Mouse (Mus musculus) megakaryocyte, embryonic 14.5 days (primary cell): ENCODE data around the gene Dab2ip. TPM values are rescaled to one million over a fixed set of nuclear protein-coding genes. Genes with fewer than 3 reads are reported as not detected.

Experiments used
- H3K27me3 ChIP-seq: replicated peaks from 2 replicates; pipeline ENCODE3; 2012; ENCODE audit warnings: inconsistent platforms
- H3K36me3 ChIP-seq: replicated peaks from 2 replicates; pipeline ENCODE3; 2012; ENCODE audit warnings: low read length, inconsistent platforms, mixed read lengths
- H3K4me1 ChIP-seq: 2 replicates; pipeline ENCODE4 v1.6.1; 2012; ENCODE audit warnings: inconsistent platforms
- H3K4me3 ChIP-seq: replicated peaks from 2 replicates; pipeline ENCODE3; 2012; ENCODE audit warnings: moderate library complexity, mild to moderate bottlenecking, inconsistent platforms
- H3K9me3 ChIP-seq: 2 replicates; pipeline ENCODE4 v1.6.1; 2012; ENCODE audit warnings: inconsistent platforms
- FLI1 ChIP-seq: IDR thresholded peaks from 2 replicates; pipeline ENCODE4 v1.6.1; 2012; ENCODE audit warnings: low read length, inconsistent platforms, mixed read lengths
- GATA1 ChIP-seq: IDR thresholded peaks from 3 replicates; pipeline ENCODE4 v1.6.1; 2012; ENCODE audit warnings: mixed read lengths, low read length, inconsistent platforms, borderline replicate concordance
- polyA plus RNA-seq: library from polyadenylated mRNA; stranded (reverse); fragments of >175 nt; gene quantifications from 2 replicates; pipeline ENCODE4 v1.2.3, GENCODE M21; 2012; ENCODE audit warnings: low replicate concordance; ENCODE audit not compliant: insufficient read depth

Dab2ip gene
- polyA plus RNA-seq, 1 experiment: 5.0 TPM

DNA sequence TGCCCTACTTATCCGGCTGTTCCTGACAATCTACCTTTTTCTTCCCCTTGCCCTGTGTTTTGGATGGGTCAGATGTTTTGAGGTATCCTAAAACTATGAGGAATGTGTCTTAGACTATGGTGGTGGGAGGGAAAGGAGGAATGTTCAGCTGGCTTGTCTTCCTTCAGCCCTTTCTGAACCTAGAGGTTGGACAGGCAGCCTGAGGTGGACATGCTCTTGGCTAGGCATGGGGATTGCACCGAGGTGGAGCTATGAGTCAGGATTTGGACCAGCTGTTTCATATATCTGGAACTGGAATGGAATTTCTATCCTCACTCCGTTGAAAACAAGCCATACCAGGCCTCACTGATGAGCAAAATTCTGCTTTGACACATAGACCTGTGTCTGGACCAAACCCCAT, 115.9 kb downstream of the Dab2ip start:
- no peak for TF ChIP-seq GATA1
- H3K9me3 ChIP-seq: no peaks in the 10 kb centered on the region
- H3K27me3 ChIP-seq: peaks cover 91% of the 10 kb centered on the region
- H3K36me3 ChIP-seq: no peaks in the 10 kb centered on the region
- H3K4me3 ChIP-seq: no peak overlapping the region
- peaks cover 76% of the 10 kb centered on the region for H3K4me1 ChIP-seq

DNA sequence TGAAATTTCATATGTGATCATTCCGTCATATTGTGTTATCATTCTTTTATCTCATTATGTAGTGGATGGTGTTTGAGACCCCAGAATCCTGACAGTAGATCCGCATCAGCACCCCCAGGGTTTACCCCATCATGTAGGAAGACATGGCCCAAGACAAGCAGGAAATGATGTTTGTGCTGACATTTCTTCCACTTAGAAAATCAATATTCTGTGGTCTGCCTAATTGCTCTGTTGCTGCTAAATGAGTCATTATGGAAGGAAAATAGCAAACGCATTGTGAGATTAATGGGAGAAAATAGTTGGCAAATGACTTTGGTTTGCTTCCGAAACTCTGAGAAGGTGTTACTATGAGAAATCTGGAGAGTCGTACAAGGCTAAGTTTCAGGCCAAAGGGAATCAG, 116.4 kb downstream of the Dab2ip start:
- Histone ChIP-seq H3K4me3 (no peak overlapping the region), H3K9me3 (no peaks in the 10 kb centered on the region), H3K36me3 (no peaks in the 10 kb centered on the region), H3K27me3 (peaks cover 91% of the 10 kb centered on the region), H3K4me1 (peaks cover 76% of the 10 kb centered on the region)
- no peak for TF ChIP-seq GATA1

DNA sequence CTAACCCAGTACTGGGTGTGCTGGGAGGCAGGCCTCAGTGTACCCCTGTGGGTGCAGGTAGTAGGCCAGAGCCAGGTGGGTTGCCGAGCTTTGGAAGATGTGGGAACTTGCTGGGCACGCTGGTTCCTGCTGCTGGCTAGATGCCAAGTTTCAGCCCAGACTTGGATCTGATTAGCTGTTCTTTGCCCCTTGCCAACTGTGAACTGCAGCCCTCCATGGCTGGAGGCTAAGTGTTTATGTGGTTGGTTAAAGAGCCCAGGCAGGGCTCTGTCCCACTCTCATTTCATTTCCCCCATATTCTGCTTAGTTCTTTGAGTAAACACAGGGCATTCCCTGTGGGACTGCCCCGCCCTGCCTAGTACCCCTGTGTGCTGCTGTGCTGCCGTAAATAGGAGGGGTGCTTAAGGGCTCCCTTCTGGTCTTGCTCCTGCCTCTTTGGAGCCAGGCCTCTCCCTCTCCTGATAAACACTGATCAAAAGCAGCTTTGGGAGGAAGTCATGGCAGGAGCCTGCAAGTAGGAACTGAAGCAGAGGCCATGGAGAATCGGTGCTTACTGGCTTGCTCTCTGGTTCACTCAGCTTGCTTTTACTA, 118.1 kb downstream of the Dab2ip start:
- Histone ChIP-seq H3K4me3 (peak overlapping the region; percentile 38), H3K36me3 (no peaks in the 10 kb centered on the region), H3K27me3 (peaks cover 82% of the 10 kb centered on the region), H3K9me3 (no peaks in the 10 kb centered on the region), H3K4me1 (peaks cover 86% of the 10 kb centered on the region)
- no peak for TF ChIP-seq FLI1
- TF ChIP-seq GATA1: no peak

DNA sequence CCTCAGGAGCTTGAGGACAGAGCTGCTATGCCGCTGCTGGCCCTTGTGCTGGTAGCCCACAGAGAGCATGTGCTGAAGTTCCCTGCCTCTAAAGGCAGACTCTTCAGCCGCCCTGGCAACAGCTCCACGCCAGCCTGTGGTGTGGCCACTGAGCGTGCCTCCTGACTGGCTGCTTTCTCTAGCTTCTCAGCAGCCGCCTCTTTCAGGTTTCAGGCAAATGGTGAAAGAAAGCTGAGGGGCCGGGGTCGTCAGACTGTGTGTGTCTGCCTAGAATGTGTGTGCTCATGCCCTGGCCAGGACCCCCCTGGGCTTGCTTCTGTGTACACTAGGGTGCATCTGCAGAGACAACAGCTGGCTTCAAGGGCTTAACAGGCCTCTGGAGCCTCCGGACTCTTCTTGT, 119.8 kb downstream of the Dab2ip start:
- Histone ChIP-seq H3K36me3 (no peaks in the 10 kb centered on the region), H3K9me3 (no peaks in the 10 kb centered on the region), H3K4me3 (no peak overlapping the region), H3K4me1 (peaks cover 85% of the 10 kb centered on the region), H3K27me3 (peaks cover 70% of the 10 kb centered on the region)
- no peak for TF ChIP-seq FLI1
- no peak for TF ChIP-seq GATA1

DNA sequence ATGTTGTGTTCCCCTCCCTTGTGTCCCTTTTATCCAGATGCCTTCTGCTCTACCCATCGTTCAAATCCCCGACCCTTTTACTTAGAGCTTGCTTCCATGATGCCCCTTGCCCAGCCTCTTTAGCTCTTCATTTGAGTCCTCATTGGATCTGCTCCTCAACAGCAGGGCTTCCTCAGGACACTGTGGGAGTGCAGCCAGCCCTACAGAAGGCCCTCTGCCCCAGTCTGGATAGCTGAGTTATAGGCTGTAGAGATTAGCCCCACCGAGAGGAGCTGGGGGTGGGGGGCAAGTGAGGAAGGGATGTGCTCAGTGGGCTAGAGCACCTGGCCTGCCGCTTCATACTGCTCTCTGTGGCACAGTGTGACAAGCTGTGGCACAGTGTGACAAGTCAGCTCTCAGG, 120.4 kb downstream of the Dab2ip start:
- Histone ChIP-seq H3K4me3 (no peak overlapping the region), H3K27me3 (peaks cover 69% of the 10 kb centered on the region), H3K9me3 (no peaks in the 10 kb centered on the region), H3K4me1 (peaks cover 83% of the 10 kb centered on the region), H3K36me3 (no peaks in the 10 kb centered on the region)
- TF ChIP-seq GATA1 (no peak), FLI1 (no peak)

DNA sequence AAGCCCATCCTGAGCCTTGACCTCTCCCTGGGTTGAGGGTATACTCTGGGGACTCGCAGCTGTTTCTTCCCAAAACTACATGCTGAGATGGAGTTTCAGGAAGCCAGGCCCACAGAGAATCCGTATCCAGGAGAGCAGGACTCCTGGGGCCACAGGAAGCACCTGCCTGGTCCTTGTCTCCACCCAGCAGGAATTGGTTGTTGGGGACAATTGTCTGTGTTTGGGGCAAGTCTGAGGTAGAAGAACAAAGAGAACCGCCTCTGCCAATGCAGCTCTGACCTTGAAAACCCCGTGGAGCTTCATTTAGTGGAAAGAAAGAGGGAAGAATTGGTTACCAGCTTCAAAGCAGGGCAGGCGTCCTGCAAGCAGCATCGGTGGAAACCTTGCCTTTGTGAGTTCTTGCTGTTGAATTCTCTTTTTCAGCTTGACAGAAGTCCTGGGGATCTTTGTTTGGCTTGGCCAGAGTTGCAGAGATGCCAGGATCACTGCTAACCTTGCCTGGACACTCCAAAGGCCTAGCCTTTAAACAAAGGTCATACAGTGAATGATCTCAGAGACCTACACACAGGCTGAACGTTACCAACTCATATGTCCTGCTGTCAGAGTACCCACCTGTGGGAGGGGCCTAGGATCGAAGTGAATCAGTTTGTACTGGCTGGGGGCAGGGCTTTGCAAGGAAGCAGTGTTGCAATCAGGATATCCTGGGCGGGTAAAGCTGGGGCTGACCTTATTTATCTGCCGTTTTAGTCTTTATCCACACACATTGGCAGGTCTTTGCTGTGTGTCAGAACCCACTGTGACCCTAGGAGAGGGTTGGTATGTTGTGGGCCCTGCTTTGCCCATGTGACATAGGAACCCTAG, 122.0 kb downstream of the Dab2ip start:
- H3K36me3 ChIP-seq: no peaks in the 10 kb centered on the region
- H3K27me3 ChIP-seq: peaks cover 67% of the 10 kb centered on the region
- peaks cover 80% of the 10 kb centered on the region for H3K4me1 ChIP-seq
- H3K9me3 ChIP-seq: no peaks in the 10 kb centered on the region
- TF ChIP-seq GATA1: no peak
- no peak for TF ChIP-seq FLI1
- peak overlapping the region; percentile 5 for H3K4me3 ChIP-seq

DNA sequence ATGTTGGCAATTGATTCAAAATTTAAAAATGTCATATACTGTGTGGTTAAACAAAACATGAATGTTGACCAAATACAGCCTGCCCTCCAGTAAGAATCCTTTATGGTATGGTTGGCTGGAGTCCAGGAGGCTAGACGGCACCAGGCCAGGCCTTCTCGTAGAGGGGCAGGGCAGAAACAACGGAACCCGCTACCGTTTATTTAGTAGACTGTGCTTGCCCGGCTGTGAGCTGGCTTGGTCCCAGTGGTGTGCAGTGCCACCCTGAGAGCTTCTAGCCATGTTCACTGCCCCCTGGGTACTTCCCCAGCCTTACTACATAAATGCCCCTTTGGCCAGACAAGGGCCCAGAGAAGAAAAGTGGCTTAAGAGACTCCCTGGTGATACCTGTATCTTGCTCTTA, 122.8 kb downstream of the Dab2ip start:
- no peak for TF ChIP-seq FLI1
- no peak for TF ChIP-seq GATA1
- Histone ChIP-seq H3K36me3 (no peaks in the 10 kb centered on the region), H3K9me3 (no peaks in the 10 kb centered on the region), H3K4me1 (peaks cover 78% of the 10 kb centered on the region), H3K4me3 (no peak overlapping the region), H3K27me3 (peaks cover 72% of the 10 kb centered on the region)

DNA sequence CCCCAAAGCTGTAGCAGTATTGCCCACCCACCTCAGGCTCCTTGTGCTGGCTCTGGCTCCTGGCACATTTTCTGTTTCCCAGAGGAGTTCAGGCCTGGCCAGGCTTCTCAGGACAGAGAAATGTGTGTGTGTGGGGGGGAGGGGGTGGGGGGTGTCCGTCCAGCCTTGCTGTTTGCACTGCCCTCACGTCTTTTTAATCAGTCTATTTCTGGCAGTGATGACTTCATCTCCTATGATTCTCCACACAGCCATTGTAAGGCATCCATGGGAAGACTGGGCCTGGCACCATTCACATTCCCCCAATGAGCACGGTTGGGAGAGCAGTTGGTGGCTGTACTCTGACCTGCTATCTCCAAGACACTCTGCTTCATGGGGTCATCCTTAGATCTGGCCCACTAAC, 125.9 kb downstream of the Dab2ip start:
- TF ChIP-seq GATA1 (no peak), FLI1 (no peak)
- Histone ChIP-seq H3K4me1 (peaks cover 49% of the 10 kb centered on the region), H3K36me3 (no peaks in the 10 kb centered on the region), H3K27me3 (peaks cover 74% of the 10 kb centered on the region), H3K4me3 (no peak overlapping the region), H3K9me3 (no peaks in the 10 kb centered on the region)

DNA sequence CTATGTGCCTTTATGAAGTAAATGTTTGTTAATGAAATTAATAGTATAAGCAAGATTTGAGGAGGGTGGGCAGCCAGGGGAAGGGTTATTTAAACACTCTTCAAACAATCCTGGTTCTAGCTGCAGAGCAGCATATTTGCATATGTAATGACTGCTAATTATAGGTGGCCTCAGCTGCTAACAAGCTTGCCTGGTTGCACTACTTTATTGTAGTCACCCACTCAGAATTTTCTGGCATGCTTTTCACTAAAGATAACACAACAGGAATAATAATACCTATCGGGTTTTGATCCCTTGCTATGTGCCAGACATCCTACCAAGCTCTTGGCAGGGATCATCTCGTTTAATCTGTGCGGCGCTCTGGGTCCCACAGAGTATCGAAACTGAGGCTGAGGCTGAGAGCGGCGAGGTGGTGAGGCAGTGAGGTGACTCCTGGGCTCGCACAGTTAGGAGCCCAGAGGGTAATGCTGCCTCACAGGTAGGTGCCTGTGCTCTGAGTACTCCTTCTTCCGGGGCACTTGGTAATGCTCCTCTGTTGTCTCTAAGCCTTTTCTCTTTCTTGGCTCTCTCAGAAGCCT, 126.8 kb downstream of the Dab2ip start:
- Histone ChIP-seq H3K9me3 (no peaks in the 10 kb centered on the region), H3K4me1 (peaks cover 49% of the 10 kb centered on the region), H3K4me3 (no peak overlapping the region), H3K36me3 (no peaks in the 10 kb centered on the region), H3K27me3 (peaks cover 74% of the 10 kb centered on the region)
- no peak for TF ChIP-seq FLI1
- no peak for TF ChIP-seq GATA1

DNA sequence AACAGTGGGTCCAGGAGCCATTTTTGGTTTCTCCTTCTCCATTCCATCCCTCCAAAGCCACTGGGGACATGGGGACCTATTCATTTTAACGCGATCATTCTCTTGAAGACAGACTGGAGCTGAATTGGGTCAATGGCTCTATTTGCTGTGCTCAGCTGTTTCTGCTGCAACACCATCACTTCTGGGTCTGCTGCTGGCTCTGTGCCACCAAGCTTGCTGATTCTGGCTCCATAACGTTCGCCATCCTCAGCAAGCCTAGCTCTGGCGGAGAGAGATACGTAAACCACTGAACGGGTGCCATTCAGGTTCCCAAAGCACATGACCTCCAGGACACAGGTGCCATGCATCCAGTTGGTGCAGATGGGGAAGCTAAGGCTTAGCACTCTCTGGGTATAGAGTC, 128.0 kb downstream of the Dab2ip start:
- Histone ChIP-seq H3K9me3 (no peaks in the 10 kb centered on the region), H3K27me3 (peaks cover 84% of the 10 kb centered on the region), H3K4me1 (peaks cover 49% of the 10 kb centered on the region), H3K36me3 (no peaks in the 10 kb centered on the region), H3K4me3 (no peak overlapping the region)
- TF ChIP-seq FLI1 (no peak), GATA1 (no peak)
